Mouse (Mus musculus): ENCODE results near the gene B230104I21Rik.

GRCm38 (mm10) chr4:154360441-154360840 is 24.5 kb downstream of the B230104I21Rik start:
- TF ChIP-seq CTCF (IDR thresholded peaks at IDR 0.05; ENCODE audit: borderline replicate concordance, control insufficient read depth, extremely low read depth, insufficient read depth, low read length, poor library complexity) = no peak
- TF ChIP-seq POLR2A (IDR thresholded peaks at IDR 0.05; ENCODE audit: control insufficient read depth, extremely low read depth, insufficient read depth, low read length, poor library complexity) = no peak

All from thymus, adult 2 months (tissue).